Mouse (Mus musculus): ENCODE results near the gene Gm20425.

Gene Gm20425

DNA sequence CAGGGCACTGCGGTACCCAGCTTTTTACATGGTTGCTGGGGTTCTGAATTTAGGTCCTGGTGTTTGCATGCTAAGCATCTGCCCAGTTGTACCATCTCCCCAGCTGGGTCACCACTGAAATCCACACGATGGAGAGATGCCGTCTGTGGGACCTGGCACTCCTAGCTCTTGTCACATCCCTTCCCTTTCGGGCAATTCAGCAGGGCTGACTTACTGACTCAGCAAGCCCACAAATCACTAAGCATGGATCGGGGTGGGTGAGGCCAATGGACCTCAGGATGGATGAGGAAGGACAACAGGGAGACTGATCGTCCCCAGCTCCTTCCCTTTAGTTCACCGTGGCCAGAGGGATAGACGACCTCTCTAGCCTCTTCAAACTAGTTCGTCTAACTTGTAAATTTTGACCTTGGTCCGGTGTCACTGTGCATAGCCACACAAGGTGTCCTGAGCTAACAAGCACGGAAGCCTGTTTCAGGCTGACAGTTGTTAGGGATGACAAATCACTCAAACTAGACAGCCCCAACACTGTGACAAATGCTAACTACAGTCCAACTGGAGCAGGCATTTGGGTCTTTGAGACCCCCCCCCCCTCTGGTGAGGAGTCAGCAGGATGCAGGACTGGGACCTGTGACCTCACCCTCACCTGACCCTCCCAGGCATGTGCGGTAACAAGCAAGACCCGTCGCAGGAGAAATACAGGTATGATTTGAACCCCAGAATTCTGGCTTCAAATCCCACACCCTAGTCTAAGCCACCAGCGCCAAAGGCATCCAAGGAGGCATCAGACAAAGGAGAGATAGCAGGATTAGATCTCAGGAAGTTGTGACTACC, 855 bp downstream of the Gm20425 start:
- H3K36me3 ChIP-seq (ENCODE audit: insufficient read depth, low read length) = no peaks in the 10 kb centered on the region
- H3K4me3 ChIP-seq (replicated peaks; ENCODE audit: low read length) = peak overlapping the region; percentile 61; the same call in 1 of the 2 replicates
- peaks cover 48% of the 10 kb centered on the region for H3K4me1 ChIP-seq (replicated peaks; ENCODE audit: low read depth, low read length)
- H3K27me3 ChIP-seq (ENCODE audit: insufficient read depth, low read length) = peaks cover 40% of the 10 kb centered on the region
- TF ChIP-seq POU5F1 (IDR thresholded peaks at IDR 0.05; ENCODE audit: borderline replicate concordance, low read length) (no peak), CTCF (conservative IDR thresholded peaks at IDR 0.05; ENCODE audit: low read length) (no peak), NANOG (IDR thresholded peaks at IDR 0.05; ENCODE audit: borderline replicate concordance, low read length) (no peak)
- no peaks in the 10 kb centered on the region; the same call in 1 of the 2 replicates for H3K9me3 ChIP-seq (ENCODE audit: low read length)

DNA sequence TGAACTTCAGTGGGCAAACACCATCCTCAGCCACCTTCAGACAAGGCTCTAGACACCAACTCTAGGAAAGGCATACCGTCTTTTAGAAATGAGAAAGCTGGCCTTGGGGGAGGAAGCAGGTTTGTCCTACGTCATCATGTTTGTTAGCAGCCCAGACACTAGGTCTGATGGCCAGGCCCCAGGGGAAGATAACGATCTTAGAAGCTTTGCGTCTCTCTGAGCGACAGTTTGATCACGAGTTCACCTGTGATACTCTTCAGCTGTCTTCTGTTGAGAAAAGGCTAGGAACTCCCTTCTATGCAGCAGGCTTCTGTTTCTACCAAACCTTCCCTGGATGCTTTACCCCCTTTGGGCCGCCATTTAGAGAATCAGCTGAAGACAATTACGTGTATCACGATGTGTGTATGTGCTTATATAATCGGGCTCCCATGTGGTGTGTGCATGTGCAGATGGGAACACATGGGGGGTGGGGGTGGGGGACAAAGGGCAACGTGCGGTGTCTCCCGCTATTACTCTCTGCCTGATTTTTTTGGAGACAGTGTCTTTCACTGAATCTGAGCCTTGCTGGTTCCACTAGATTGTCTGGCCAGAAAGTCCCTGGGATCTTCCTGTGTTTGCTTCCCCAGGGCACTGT, 1.6 kb downstream of the Gm20425 start:
- no peaks in the 10 kb centered on the region; the same call in 1 of the 2 replicates for H3K9me3 ChIP-seq (ENCODE audit: low read length)
- H3K4me3 ChIP-seq (replicated peaks; ENCODE audit: low read length) = no peak overlapping the region
- peaks cover 40% of the 10 kb centered on the region for H3K27me3 ChIP-seq (ENCODE audit: insufficient read depth, low read length)
- no peaks in the 10 kb centered on the region for H3K36me3 ChIP-seq (ENCODE audit: insufficient read depth, low read length)
- TF ChIP-seq NANOG (IDR thresholded peaks at IDR 0.05; ENCODE audit: borderline replicate concordance, low read length) = no peak
- TF ChIP-seq CTCF (conservative IDR thresholded peaks at IDR 0.05; ENCODE audit: low read length) = no peak
- no peak for TF ChIP-seq POU5F1 (IDR thresholded peaks at IDR 0.05; ENCODE audit: borderline replicate concordance, low read length)
- peaks cover 48% of the 10 kb centered on the region for H3K4me1 ChIP-seq (replicated peaks; ENCODE audit: low read depth, low read length)

DNA sequence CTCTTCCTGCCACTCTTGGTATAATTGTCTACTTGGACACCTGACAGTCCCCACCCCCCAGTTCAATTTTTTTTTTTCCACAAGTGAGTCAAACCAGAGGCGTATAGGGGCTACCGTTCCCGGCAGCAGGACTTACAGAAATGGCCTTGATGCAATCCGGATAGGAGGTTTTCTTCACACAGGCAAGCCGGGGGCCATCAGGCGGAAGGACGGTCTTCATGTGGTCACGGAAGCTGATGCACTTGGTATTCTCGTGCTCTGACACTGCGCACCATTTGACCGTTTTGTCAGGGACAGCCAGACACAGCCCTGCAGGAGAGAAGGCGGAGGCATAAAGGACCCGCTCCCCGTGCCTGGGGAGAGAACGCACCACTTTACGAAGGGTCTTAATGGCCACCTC, 2.3 kb downstream of the Gm20425 start:
- H3K4me1 ChIP-seq (replicated peaks; ENCODE audit: low read depth, low read length) = peaks cover 42% of the 10 kb centered on the region
- no peak overlapping the region for H3K4me3 ChIP-seq (replicated peaks; ENCODE audit: low read length)
- H3K9me3 ChIP-seq (ENCODE audit: low read length) = no peaks in the 10 kb centered on the region; the same call in 1 of the 2 replicates
- H3K36me3 ChIP-seq (ENCODE audit: insufficient read depth, low read length) = no peaks in the 10 kb centered on the region
- TF ChIP-seq POU5F1 (IDR thresholded peaks at IDR 0.05; ENCODE audit: borderline replicate concordance, low read length) (no peak), NANOG (IDR thresholded peaks at IDR 0.05; ENCODE audit: borderline replicate concordance, low read length) (no peak), CTCF (conservative IDR thresholded peaks at IDR 0.05; ENCODE audit: low read length) (no peak)
- peaks cover 40% of the 10 kb centered on the region for H3K27me3 ChIP-seq (ENCODE audit: insufficient read depth, low read length)

- Histone ChIP-seq H3K4me3 (replicated peaks; ENCODE audit: low read length) (no peak overlapping the region), H3K36me3 (ENCODE audit: insufficient read depth, low read length) (no peaks in the 10 kb centered on the region), H3K9me3 (ENCODE audit: low read length) (no peaks in the 10 kb centered on the region; the same call in 1 of the 2 replicates), H3K27me3 (ENCODE audit: insufficient read depth, low read length) (peaks cover 38% of the 10 kb centered on the region), H3K4me1 (replicated peaks; ENCODE audit: low read depth, low read length) (peaks cover 38% of the 10 kb centered on the region)
- TF ChIP-seq POU5F1 (IDR thresholded peaks at IDR 0.05; ENCODE audit: borderline replicate concordance, low read length) (no peak), CTCF (conservative IDR thresholded peaks at IDR 0.05; ENCODE audit: low read length) (no peak), NANOG (IDR thresholded peaks at IDR 0.05; ENCODE audit: borderline replicate concordance, low read length) (no peak)
Measured at GRCm38 (mm10) chr9:103226806-103227205, 3.3 kb downstream of the Gm20425 start.

GRCm38 (mm10) chr9:103225464-103225863, 4.6 kb downstream of the Gm20425 start:
- H3K4me3 ChIP-seq (replicated peaks; ENCODE audit: low read length) = no peak overlapping the region

DNA sequence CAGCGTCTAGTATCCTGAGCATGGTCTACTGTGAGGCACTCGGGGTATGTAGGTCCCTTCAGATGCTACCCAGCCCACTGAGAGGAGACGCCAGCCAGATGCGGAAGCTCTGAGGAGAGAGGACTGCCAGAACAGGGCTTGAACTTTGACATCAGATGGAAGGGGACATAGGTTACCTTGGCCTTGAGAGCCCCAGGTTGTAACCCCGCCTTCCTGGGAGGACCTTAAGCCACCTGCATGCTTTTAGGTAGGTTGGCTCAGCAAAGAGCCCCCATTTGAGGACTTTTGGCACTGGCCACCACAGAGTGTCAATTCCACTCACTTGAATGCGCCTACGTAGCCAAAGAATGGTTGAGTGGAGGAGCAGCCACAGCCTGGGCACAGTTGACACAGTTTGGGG, 5.4 kb downstream of the Gm20425 start:
- no peaks in the 10 kb centered on the region for H3K36me3 ChIP-seq (ENCODE audit: insufficient read depth, low read length)
- peaks cover 31% of the 10 kb centered on the region for H3K27me3 ChIP-seq (ENCODE audit: insufficient read depth, low read length)
- H3K4me3 ChIP-seq (replicated peaks; ENCODE audit: low read length) = no peak overlapping the region
- H3K9me3 ChIP-seq (ENCODE audit: low read length) = no peaks in the 10 kb centered on the region; the same call in 1 of the 2 replicates
- TF ChIP-seq NANOG (IDR thresholded peaks at IDR 0.05; ENCODE audit: borderline replicate concordance, low read length) (no peak), CTCF (conservative IDR thresholded peaks at IDR 0.05; ENCODE audit: low read length) (no peak), POU5F1 (IDR thresholded peaks at IDR 0.05; ENCODE audit: borderline replicate concordance, low read length) (no peak)
- H3K4me1 ChIP-seq (replicated peaks; ENCODE audit: low read depth, low read length) = peaks cover 23% of the 10 kb centered on the region

More at GRCm38 (mm10) chr9:103225464-103225863, 4.6 kb downstream of the Gm20425 start:
- Histone ChIP-seq H3K36me3 (ENCODE audit: insufficient read depth, low read length) (no peaks in the 10 kb centered on the region), H3K9me3 (ENCODE audit: low read length) (no peaks in the 10 kb centered on the region; the same call in 1 of the 2 replicates), H3K4me1 (replicated peaks; ENCODE audit: low read depth, low read length) (peaks cover 29% of the 10 kb centered on the region), H3K27me3 (ENCODE audit: insufficient read depth, low read length) (peaks cover 35% of the 10 kb centered on the region)
- TF ChIP-seq POU5F1 (IDR thresholded peaks at IDR 0.05; ENCODE audit: borderline replicate concordance, low read length) = no peak
- no peak for TF ChIP-seq NANOG (IDR thresholded peaks at IDR 0.05; ENCODE audit: borderline replicate concordance, low read length)
- peak; percentile 54 for TF ChIP-seq CTCF (conservative IDR thresholded peaks at IDR 0.05; ENCODE audit: low read length)

GRCm38 (mm10) chr9:103214281-103214680, 15.8 kb downstream of the Gm20425 start:
- peaks cover 4% of the 10 kb centered on the region; the same call in 1 of the 2 replicates for H3K4me1 ChIP-seq (replicated peaks; ENCODE audit: low read depth, low read length)
- H3K9me3 ChIP-seq (ENCODE audit: low read length) = no peaks in the 10 kb centered on the region
- no peak overlapping the region for H3K4me3 ChIP-seq (replicated peaks; ENCODE audit: low read length)
- H3K36me3 ChIP-seq (ENCODE audit: insufficient read depth, low read length) = no peaks in the 10 kb centered on the region
- TF ChIP-seq NANOG (IDR thresholded peaks at IDR 0.05; ENCODE audit: borderline replicate concordance, low read length) (no peak), CTCF (conservative IDR thresholded peaks at IDR 0.05; ENCODE audit: low read length) (no peak), POU5F1 (IDR thresholded peaks at IDR 0.05; ENCODE audit: borderline replicate concordance, low read length) (no peak)
- H3K27me3 ChIP-seq (ENCODE audit: insufficient read depth, low read length) = peaks cover 38% of the 10 kb centered on the region

DNA sequence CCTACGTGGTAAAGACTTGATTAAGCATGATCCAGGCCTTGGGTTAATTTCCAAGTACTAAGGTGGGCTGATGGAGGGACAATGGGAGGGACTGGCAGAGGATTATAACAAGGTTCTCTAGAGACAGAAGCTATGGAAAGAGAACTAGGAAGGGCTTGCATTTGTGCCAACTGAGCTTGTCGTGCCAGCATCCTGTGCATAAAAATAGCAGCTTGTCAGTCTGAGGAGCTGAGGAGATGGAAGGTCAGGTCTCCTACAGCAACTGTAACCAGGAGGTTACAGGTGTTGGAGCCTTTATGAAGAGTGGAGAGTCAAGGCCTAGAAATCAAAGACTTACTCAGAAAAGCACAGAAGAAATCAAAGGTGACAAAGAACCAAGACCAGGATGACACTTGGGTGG, 16.5 kb downstream of the Gm20425 start:
- H3K27me3 ChIP-seq (ENCODE audit: insufficient read depth, low read length) = peaks cover 39% of the 10 kb centered on the region
- no peak for TF ChIP-seq CTCF (conservative IDR thresholded peaks at IDR 0.05; ENCODE audit: low read length)
- no peak for TF ChIP-seq NANOG (IDR thresholded peaks at IDR 0.05; ENCODE audit: borderline replicate concordance, low read length)
- no peak for TF ChIP-seq POU5F1 (IDR thresholded peaks at IDR 0.05; ENCODE audit: borderline replicate concordance, low read length)
- no peaks in the 10 kb centered on the region for H3K36me3 ChIP-seq (ENCODE audit: insufficient read depth, low read length)
- H3K9me3 ChIP-seq (ENCODE audit: low read length) = no peaks in the 10 kb centered on the region
- peaks cover 10% of the 10 kb centered on the region for H3K4me1 ChIP-seq (replicated peaks; ENCODE audit: low read depth, low read length)
- no peak overlapping the region for H3K4me3 ChIP-seq (replicated peaks; ENCODE audit: low read length)
